Mouse (Mus musculus) heart, postnatal 4 days (tissue): ENCODE measurements around the gene Plekhg1. TPM values are rescaled to one million over a fixed set of nuclear protein-coding genes. Genes with fewer than 3 reads are reported as not detected.

Experiments
- DNase-seq: peaks from one replicate; pipeline ENCODE4 v3.0.0; 2021
- total RNA-seq, 2 experiments: library from RNA; stranded (reverse); gene quantifications; 2 replicates each; pipeline ENCODE4 v1.2.3; 2021

The Plekhg1 gene
- total RNA-seq, 2 experiments from 2014 or later = 22.1 to 22.7 TPM

- DNase-seq = peak; percentile 56
Measured at GRCm38 (mm10) chr10:3743069-3743468, 2.9 kb downstream of the Plekhg1 start.

- DNase-seq = no peak
Measured at GRCm38 (mm10) chr10:3743826-3744225, 3.7 kb downstream of the Plekhg1 start.

GRCm38 (mm10) chr10:3746794-3747518 lies 6.8 kb downstream of the Plekhg1 start:
- peak; percentile 19 for DNase-seq

GRCm38 (mm10) chr10:3749580-3749979 lies 9.4 kb downstream of the Plekhg1 start:
- DNase-seq = no peak

GRCm38 (mm10) chr10:3761992-3762391 lies 21.8 kb downstream of the Plekhg1 start:
- DNase-seq = no peak

- no peak for DNase-seq
Measured at GRCm38 (mm10) chr10:3763199-3763598, 23.0 kb downstream of the Plekhg1 start.

GRCm38 (mm10) chr10:3769131-3769530 lies 29.0 kb downstream of the Plekhg1 start:
- no peak for DNase-seq

GRCm38 (mm10) chr10:3774330-3774729 lies 34.2 kb downstream of the Plekhg1 start:
- DNase-seq = no peak

- DNase-seq = no peak
Measured at GRCm38 (mm10) chr10:3776761-3777160, 36.6 kb downstream of the Plekhg1 start.

GRCm38 (mm10) chr10:3785362-3785761 lies 45.2 kb downstream of the Plekhg1 start:
- peak; percentile 25 for DNase-seq

GRCm38 (mm10) chr10:3786531-3786930 lies 46.4 kb downstream of the Plekhg1 start:
- DNase-seq = no peak

GRCm38 (mm10) chr10:3787006-3787405 lies 46.8 kb downstream of the Plekhg1 start:
- DNase-seq = no peak

GRCm38 (mm10) chr10:3793825-3794224 lies 53.7 kb downstream of the Plekhg1 start:
- DNase-seq = no peak

- DNase-seq = no peak
Measured at GRCm38 (mm10) chr10:3799455-3799854, 59.3 kb downstream of the Plekhg1 start.

GRCm38 (mm10) chr10:3801254-3801653 lies 61.1 kb downstream of the Plekhg1 start:
- no peak for DNase-seq

GRCm38 (mm10) chr10:3805334-3805733 lies 65.2 kb downstream of the Plekhg1 start:
- DNase-seq = peak; percentile 39

GRCm38 (mm10) chr10:3807980-3808379 lies 67.8 kb downstream of the Plekhg1 start:
- DNase-seq = no peak

- DNase-seq = peak; percentile 71
Measured at GRCm38 (mm10) chr10:3810476-3811273, 70.5 kb downstream of the Plekhg1 start.

GRCm38 (mm10) chr10:3818940-3819701 lies 79.0 kb downstream of the Plekhg1 start:
- DNase-seq = no peak

- no peak for DNase-seq
Measured at GRCm38 (mm10) chr10:3823826-3824225, 83.7 kb downstream of the Plekhg1 start.

- DNase-seq = no peak
Measured at GRCm38 (mm10) chr10:3826043-3826442, 85.9 kb downstream of the Plekhg1 start.

GRCm38 (mm10) chr10:3827368-3827767 lies 87.2 kb downstream of the Plekhg1 start:
- DNase-seq = no peak

- DNase-seq = no peak
Measured at GRCm38 (mm10) chr10:3829472-3829871, 89.3 kb downstream of the Plekhg1 start.
